9 mouse cellular contexts compared by ENCODE assay signal in genomic region chr2:157135529-157136120, GRCm38 (mm10). TPM values are rescaled to one million over a fixed set of nuclear protein-coding genes. Genes with fewer than 3 reads are reported as not detected.
DNase-seq lines count a peak whose midpoint lies in the region; ATAC-seq lines count a peak whose summit lies in the region.
"Had no signal": no experiment of that assay in that cellular context is flagged by ENCODE, and none has a peak within 500 bp of the region (broad histone marks: within the 10 kb centered on the region; RNA-seq: fewer than 3 reads in every experiment).

No protein-coding gene starts in this region.

- no peak for ATAC-seq in heart, embryonic 11.5 days (replicated peaks; ENCODE audit: insufficient number of reproducible peaks, low FRiP score, low TSS enrichment)
- no peak for ATAC-seq in CD4-positive, CD25-positive, alpha-beta regulatory T cell, adult 4 months

- 88% methylated on average over 10 of the region's 10 CpGs for WGBS in heart, embryonic 11.5 days (ENCODE audit: insufficient replicate concordance)
- 87% methylated on average over 10 of the region's 10 CpGs for WGBS in hindbrain, embryonic 10.5 days

- peak overlapping the region; percentile 36 for H3K27ac ChIP-seq in heart, embryonic 11.5 days (ENCODE audit: low read depth, low read length)
- H3K27ac ChIP-seq in brown adipose tissue, adult 24 weeks (replicated peaks; ENCODE audit: low read depth, low read length): peak overlapping the region; percentile 88
- peak overlapping the region; percentile 87 for H3K27ac ChIP-seq in hindbrain, embryonic 10.5 days

- H3K9ac ChIP-seq in heart, embryonic 11.5 days (ENCODE audit: low read depth, low read length): peak overlapping the region; percentile 74

- no peak for DNase-seq in heart, postnatal 36 days
- DNase-seq in hindbrain, embryonic 10.5 days (ENCODE audit: low spot score): no peak
- peak; percentile 52 for DNase-seq in lung, postnatal 36 days
- no peak for DNase-seq in spleen, postnatal 4 days (ENCODE audit: low spot score in 2 of 2)
- no peak for DNase-seq in natural killer cell, adult 2 months (ENCODE audit: low spot score in 2 of 2)

- no peaks in the 10 kb centered on the region for H3K9me3 ChIP-seq in heart, embryonic 11.5 days (replicated peaks; ENCODE audit: control insufficient read depth, low read length)
- peaks cover 12% of the 10 kb centered on the region for H3K9me3 ChIP-seq in hindbrain, embryonic 10.5 days

- intact Hi-C loops in heart, postnatal 36 days (cut with DNase I): loop anchor here (5.0 kb wide), 1 partner anchor 67 kb away; the partner anchor contains the start of gene Rbl1

- no peaks in the 10 kb centered on the region for H3K36me3 ChIP-seq in heart, embryonic 11.5 days (ENCODE audit: control insufficient read depth, insufficient read depth, low read length)
- H3K36me3 ChIP-seq in hindbrain, embryonic 10.5 days: no peaks in the 10 kb centered on the region

- peak overlapping the region; percentile 78 for H3K4me2 ChIP-seq in heart, embryonic 11.5 days

- peak overlapping the region; percentile 71 for H3K4me3 ChIP-seq in heart, embryonic 11.5 days (ENCODE audit: low read depth, low read length)
- peak overlapping the region; percentile 52 for H3K4me3 ChIP-seq in brown adipose tissue, adult 24 weeks (ENCODE audit: insufficient read depth, low read depth, low read length)
- peak overlapping the region; percentile 84 for H3K4me3 ChIP-seq in hindbrain, embryonic 10.5 days

- no peaks in the 10 kb centered on the region for H3K4me1 ChIP-seq in heart, embryonic 11.5 days (ENCODE audit: control insufficient read depth, insufficient read depth, low read length)
- peaks cover 4% of the 10 kb centered on the region; the same call in 1 of the 2 replicates for H3K4me1 ChIP-seq in brown adipose tissue, adult 24 weeks (ENCODE audit: control insufficient read depth, insufficient read depth, insufficient read length, low read length)
- H3K4me1 ChIP-seq in hindbrain, embryonic 10.5 days (replicated peaks): peaks cover 15% of the 10 kb centered on the region

- H3K27me3 ChIP-seq in heart, embryonic 11.5 days (ENCODE audit: control insufficient read depth, insufficient read depth, low read length): no peaks in the 10 kb centered on the region
- H3K27me3 ChIP-seq in hindbrain, embryonic 10.5 days (ENCODE audit: insufficient read depth, poor library complexity, severe bottlenecking): no peaks in the 10 kb centered on the region

RNA-seq across cellular contexts. Expression of gene Samhd1, which starts 0.6 kb away (rescaled TPM):
- 20.7 and 26.4 TPM in 2 replicates for polyA plus RNA-seq in heart, embryonic 11.5 days (2014; fragmentation: Nextera tagmentation; extraction: Ambion mirVana)
- total RNA-seq in heart, postnatal 36 days (2021): 10 to 100 TPM; 21.9 to 29.5 TPM
- 14.9 and 17.9 TPM in 2 replicates for polyA plus RNA-seq in brown adipose tissue, adult 24 weeks (2012; ENCODE audit: insufficient read depth, insufficient read length, missing spikeins)
- 18.8 and 22.9 TPM in 2 replicates for polyA plus RNA-seq in hindbrain, embryonic 10.5 days (2016; fragmentation: Nextera tagmentation; extraction: Ambion mirVana)
- polyA plus RNA-seq in CD4-positive, CD25-positive, alpha-beta regulatory T cell, adult 4 months (2017; shearing (Covaris generic)): 100 to 1,000 TPM; 611 to 673 TPM

RNA-seq across cellular contexts. Expression of gene Tldc2, which starts 48.8 kb away (rescaled TPM):
- 0.26 TPM in 1 of 2 replicates, not detected in the other for polyA plus RNA-seq in heart, embryonic 11.5 days (2014; fragmentation: Nextera tagmentation; extraction: Ambion mirVana)
- total RNA-seq in heart, postnatal 36 days (2021): not detected
- not detected in 2 replicates for polyA plus RNA-seq in brown adipose tissue, adult 24 weeks (2012; ENCODE audit: insufficient read depth, insufficient read length, missing spikeins)
- not detected in 2 replicates for polyA plus RNA-seq in hindbrain, embryonic 10.5 days (2016; fragmentation: Nextera tagmentation; extraction: Ambion mirVana)
- polyA plus RNA-seq in CD4-positive, CD25-positive, alpha-beta regulatory T cell, adult 4 months (2017; shearing (Covaris generic)): not detected
- total RNA-seq: layer of hippocampus, adult 18-20 months had no signal

RNA-seq across cellular contexts. Expression of gene Soga1, which starts 56.6 kb away (rescaled TPM):
- polyA plus RNA-seq in heart, embryonic 11.5 days (2014; fragmentation: Nextera tagmentation; extraction: Ambion mirVana): 3.4 and 3.6 TPM in 2 replicates
- 10 to 100 TPM; 11.5 to 13.4 TPM for total RNA-seq in heart, postnatal 36 days (2021)
- polyA plus RNA-seq in brown adipose tissue, adult 24 weeks (2012; ENCODE audit: insufficient read depth, insufficient read length, missing spikeins): 6.0 and 6.9 TPM in 2 replicates
- 3.7 and 4.0 TPM in 2 replicates for polyA plus RNA-seq in hindbrain, embryonic 10.5 days (2016; fragmentation: Nextera tagmentation; extraction: Ambion mirVana)
- polyA plus RNA-seq in CD4-positive, CD25-positive, alpha-beta regulatory T cell, adult 4 months (2017; shearing (Covaris generic)): under 1 TPM in 1 of 2 experiments, not detected in 1; 0.16 TPM

Comparison
In these comparisons a context has a peak if more than half of its experiments do, and no peak if none do; other contexts are left out.
1. H3K27ac ChIP-seq: peak in every context shown above with its lines; median percentile 88 in brown adipose tissue, adult 24 weeks; 87 in hindbrain, embryonic 10.5 days; 36 in heart, embryonic 11.5 days.
2. RNA of gene Samhd1, which starts 0.6 kb away (polyA plus RNA-seq): 611 to 673 TPM in CD4-positive, CD25-positive, alpha-beta regulatory T cell, adult 4 months; 20.7 to 26.4 TPM in heart, embryonic 11.5 days, 18.8 to 22.9 TPM in hindbrain, embryonic 10.5 days and 14.9 to 17.9 TPM in brown adipose tissue, adult 24 weeks; every median in the first group is over 10 times any median in the second.
3. Peak in every context shown above with its lines, with median percentiles within 50 percentile points of each other: H3K4me3 ChIP-seq.